Mouse (Mus musculus): Measurements from ENCODE around the gene Slc5a2. TPM values are rescaled to one million over a fixed set of nuclear protein-coding genes. Genes with fewer than 3 reads are reported as not detected.
A peak's percentile ranks its signal among the peaks of the same experiment; 100 is the strongest.

The Slc5a2 gene
- polyA plus RNA-seq (2015; fragmentation: Nextera tagmentation; extraction: Ambion mirVana), result not detected in 2 replicates

DNA sequence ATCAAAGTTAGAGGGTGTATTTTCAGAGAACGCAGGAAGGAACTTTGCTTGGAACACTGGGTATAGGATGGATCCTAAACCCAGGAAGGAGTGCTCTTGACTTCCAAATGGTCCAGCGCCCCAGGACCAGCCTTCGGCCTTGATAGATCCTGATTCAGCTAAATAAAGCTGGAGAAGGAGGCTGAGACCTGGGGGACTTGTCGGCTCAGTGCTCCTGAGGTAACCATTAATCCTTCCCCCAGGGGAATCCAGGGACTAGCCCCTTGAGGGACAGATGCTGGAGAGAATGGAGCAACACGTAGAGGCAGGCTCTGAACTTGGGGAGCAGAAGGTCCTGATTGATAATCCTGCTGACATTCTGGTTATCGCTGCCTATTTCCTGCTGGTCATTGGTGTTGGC is at the start of gene Slc5a2:
Slc5a2 (plus strand) TSS at position 247 of the 400 bp plus-strand sequence.
- 82% methylated on average over 6 of the region's 6 CpGs for WGBS
- no peak for ATAC-seq (ENCODE audit: insufficient number of reproducible peaks, low FRiP score, low TSS enrichment, low read depth)
- no peaks in the 10 kb centered on the region for H3K4me1 ChIP-seq
- H3K9ac ChIP-seq, result no peak within 1 kb of the TSS
- no peak within 1 kb of the TSS for H3K4me3 ChIP-seq
- no peaks in the 10 kb centered on the region for H3K9me3 ChIP-seq
- no peak within 1 kb of the TSS for H3K27ac ChIP-seq
- H3K27me3 ChIP-seq, result 0 out of 2 replicates have a peak, but pooled peaks cover under 1% of the 10 kb centered on the region
- H3K36me3 ChIP-seq, result 0 out of 2 replicates have a peak, but pooled peaks cover 3% of the 10 kb centered on the region
- no peak within 1 kb of the TSS for H3K4me2 ChIP-seq

- Histone ChIP-seq H3K27me3 (no peaks in the 10 kb centered on the region), H3K4me2 (no peak overlapping the region), H3K36me3 (no peaks in the 10 kb centered on the region), H3K9me3 (no peaks in the 10 kb centered on the region), H3K9ac (no peak overlapping the region), H3K27ac (no peak overlapping the region), H3K4me1 (no peaks in the 10 kb centered on the region), H3K4me3 (no peak overlapping the region)
- 79% methylated on average over 4 of the region's 4 CpGs for WGBS
- ATAC-seq (ENCODE audit: insufficient number of reproducible peaks, low FRiP score, low TSS enrichment, low read depth), result no peak
Observed at GRCm38 (mm10) chr7:128219952-128220351, 45.5 kb upstream of the Slc5a2 start.

DNA sequence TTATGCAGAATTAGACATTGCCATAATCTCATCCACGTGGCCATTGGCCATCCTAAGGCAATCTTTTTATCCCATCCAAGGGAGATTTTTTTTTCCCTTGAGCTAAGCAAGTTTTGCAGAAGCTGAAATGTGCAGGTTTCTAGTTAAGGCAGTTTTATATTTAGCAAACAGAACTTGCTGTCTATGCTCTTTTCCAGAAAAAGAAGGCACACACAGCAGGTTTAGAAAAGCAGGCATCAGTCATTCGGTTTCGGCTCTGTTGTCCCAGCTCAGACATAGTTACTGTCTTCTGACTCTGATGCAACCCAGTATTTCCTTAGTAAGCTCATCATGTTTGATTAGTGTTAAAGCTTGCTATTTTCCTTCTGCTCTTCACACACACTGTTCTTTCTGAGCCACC is 44.5 kb upstream of the Slc5a2 start:
- Histone ChIP-seq H3K9me3 (no peaks in the 10 kb centered on the region), H3K9ac (no peak overlapping the region), H3K4me3 (no peak overlapping the region), H3K4me1 (no peaks in the 10 kb centered on the region), H3K4me2 (no peak overlapping the region), H3K27me3 (no peaks in the 10 kb centered on the region), H3K36me3 (no peaks in the 10 kb centered on the region), H3K27ac (0 out of 2 replicates have a peak overlapping the region, but pooled peaks have one; percentile 17)
- ATAC-seq (ENCODE audit: insufficient number of reproducible peaks, low FRiP score, low TSS enrichment, low read depth), result no peak
- WGBS, result 82% methylated on average over 3 of the region's 3 CpGs

- 0 out of 2 replicates have a peak, but pooled peaks cover 4% of the 10 kb centered on the region for H3K36me3 ChIP-seq
- H3K4me3 ChIP-seq, result no peak overlapping the region
- no peak for ATAC-seq (ENCODE audit: insufficient number of reproducible peaks, low FRiP score, low TSS enrichment, low read depth)
- H3K4me2 ChIP-seq, result no peak overlapping the region
- no peak overlapping the region for H3K9ac ChIP-seq
- 43% methylated on average over 8 of the region's 8 CpGs for WGBS
- H3K9me3 ChIP-seq, result no peaks in the 10 kb centered on the region
- H3K27me3 ChIP-seq, result no peaks in the 10 kb centered on the region
- H3K27ac ChIP-seq, result no peak overlapping the region
- H3K4me1 ChIP-seq, result peaks cover 4% of the 10 kb centered on the region
Observed at GRCm38 (mm10) chr7:128231741-128232140, 33.7 kb upstream of the Slc5a2 start.

DNA sequence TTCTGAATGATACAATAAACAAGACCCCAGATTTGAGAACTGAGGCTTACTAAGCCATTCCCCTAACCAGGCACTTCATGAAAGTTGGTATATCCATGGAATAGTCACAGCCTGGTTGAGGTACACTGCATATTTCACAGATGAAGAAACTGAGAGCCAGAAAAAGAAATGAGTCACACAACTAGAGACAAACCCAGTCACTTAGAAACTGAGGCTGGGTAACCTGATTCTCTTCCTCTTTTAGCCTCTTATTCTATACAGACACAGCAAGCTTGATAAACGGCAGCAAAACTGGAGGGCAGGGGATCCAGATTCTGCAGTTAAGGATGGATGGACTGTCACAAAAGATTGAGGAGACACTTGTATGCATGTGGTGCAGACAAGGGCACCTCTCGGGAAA is 30.7 kb upstream of the Slc5a2 start:
- Histone ChIP-seq H3K4me1 (peaks cover 21% of the 10 kb centered on the region), H3K27ac (no peak overlapping the region), H3K4me3 (no peak overlapping the region), H3K27me3 (no peaks in the 10 kb centered on the region), H3K9ac (no peak overlapping the region), H3K36me3 (peaks cover 7% of the 10 kb centered on the region), H3K9me3 (no peaks in the 10 kb centered on the region), H3K4me2 (no peak overlapping the region)
- no peak for ATAC-seq (ENCODE audit: insufficient number of reproducible peaks, low FRiP score, low TSS enrichment, low read depth)
- WGBS, result 83% methylated on average over 2 of the region's 2 CpGs

DNA sequence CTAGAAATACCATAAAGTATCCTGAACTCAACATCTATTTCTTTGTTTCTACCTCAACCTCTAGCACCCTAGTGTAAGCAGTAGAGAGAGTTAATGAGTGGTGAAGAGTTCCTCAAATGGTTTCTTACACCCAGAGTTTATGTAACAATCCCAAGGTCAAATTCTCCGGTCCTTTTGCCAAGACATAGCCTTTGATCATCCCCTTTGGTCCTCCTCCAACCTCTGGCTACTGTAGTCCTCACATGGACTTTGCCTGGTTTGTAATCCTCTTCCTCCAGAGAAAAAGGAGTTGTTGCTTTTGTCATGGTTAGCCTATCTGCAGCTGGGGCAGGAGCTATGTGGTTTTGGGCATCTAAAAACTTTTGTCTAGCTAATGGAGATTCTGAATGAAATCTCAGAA is 30.0 kb upstream of the Slc5a2 start:
- Histone ChIP-seq H3K9ac (no peak overlapping the region), H3K27ac (no peak overlapping the region), H3K9me3 (no peaks in the 10 kb centered on the region), H3K36me3 (peaks cover 13% of the 10 kb centered on the region), H3K4me1 (peaks cover 27% of the 10 kb centered on the region), H3K4me2 (no peak overlapping the region), H3K4me3 (no peak overlapping the region), H3K27me3 (no peaks in the 10 kb centered on the region)
- 86% methylated on average over 1 of the region's 1 CpGs for WGBS
- ATAC-seq (ENCODE audit: insufficient number of reproducible peaks, low FRiP score, low TSS enrichment, low read depth), result no peak

- peak overlapping the region; percentile 99; the same call in 1 of the 2 replicates for H3K27ac ChIP-seq
- H3K4me1 ChIP-seq, result peaks cover 32% of the 10 kb centered on the region
- no peak overlapping the region for H3K9ac ChIP-seq
Observed at GRCm38 (mm10) chr7:128236426-128236825, 29.0 kb upstream of the Slc5a2 start.

GRCm38 (mm10) chr7:128236856-128237592 is 28.4 kb upstream of the Slc5a2 start, which contains the start of gene Armc5:
Gene Armc5, plus strand, starts transcription at chr7:128237342.
- peak within 1 kb of the TSS; percentile 80 for H3K9ac ChIP-seq
- H3K27me3 ChIP-seq, result no peaks in the 10 kb centered on the region
- H3K27ac ChIP-seq, result peak within 1 kb of the TSS; percentile 99
- no peaks in the 10 kb centered on the region for H3K9me3 ChIP-seq
- H3K4me3 ChIP-seq, result peak within 1 kb of the TSS; percentile 75
- peaks cover 32% of the 10 kb centered on the region for H3K4me1 ChIP-seq
- H3K4me2 ChIP-seq, result peak within 1 kb of the TSS; percentile 64
- peaks cover 29% of the 10 kb centered on the region for H3K36me3 ChIP-seq
- ATAC-seq (ENCODE audit: insufficient number of reproducible peaks, low FRiP score, low TSS enrichment, low read depth), result no peak; the same call in 1 of the 2 replicates
- WGBS, result 25% methylated on average over 37 of the region's 37 CpGs

More at GRCm38 (mm10) chr7:128236426-128236825, 29.0 kb upstream of the Slc5a2 start:
- no peak for ATAC-seq (ENCODE audit: insufficient number of reproducible peaks, low FRiP score, low TSS enrichment, low read depth)
- 0 out of 2 replicates have a peak overlapping the region, but pooled peaks have one; percentile 75 for H3K4me3 ChIP-seq
- WGBS, result 94% methylated on average over 13 of the region's 13 CpGs
- H3K36me3 ChIP-seq, result peaks cover 23% of the 10 kb centered on the region
- H3K9me3 ChIP-seq, result no peaks in the 10 kb centered on the region
- no peak overlapping the region for H3K4me2 ChIP-seq
- H3K27me3 ChIP-seq, result no peaks in the 10 kb centered on the region

DNA sequence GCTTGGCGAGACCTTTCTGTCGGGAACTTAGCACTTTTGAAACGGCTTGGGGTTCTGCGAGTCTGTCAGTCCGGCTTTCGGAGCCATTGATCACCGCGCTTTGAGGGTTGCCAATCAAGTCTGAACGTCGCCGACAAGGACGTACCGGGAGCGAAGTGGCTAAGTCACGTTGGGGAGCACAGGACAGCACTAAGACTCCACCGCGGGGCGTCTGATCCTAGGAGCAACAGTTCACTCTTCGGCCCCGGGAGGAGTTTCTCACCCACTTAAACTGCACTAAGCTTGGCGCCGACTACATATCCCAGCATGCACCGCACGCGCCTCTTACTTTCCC is 27.9 kb upstream of the Slc5a2 start:
- H3K4me1 ChIP-seq, result peaks cover 32% of the 10 kb centered on the region
- under 1% methylated on average over 25 of the region's 25 CpGs for WGBS
- H3K36me3 ChIP-seq, result peaks cover 34% of the 10 kb centered on the region
- H3K27me3 ChIP-seq, result no peaks in the 10 kb centered on the region
- H3K27ac ChIP-seq, result peak overlapping the region; percentile 99
- ATAC-seq (ENCODE audit: insufficient number of reproducible peaks, low FRiP score, low TSS enrichment, low read depth), result no peak
- H3K4me3 ChIP-seq, result peak overlapping the region; percentile 75
- H3K9ac ChIP-seq, result peak overlapping the region; percentile 80
- no peaks in the 10 kb centered on the region for H3K9me3 ChIP-seq
- H3K4me2 ChIP-seq, result peak overlapping the region; percentile 64

- peak; percentile 91 for ATAC-seq (ENCODE audit: insufficient number of reproducible peaks, low FRiP score, low TSS enrichment, low read depth)
Observed at GRCm38 (mm10) chr7:128237927-128238778, 27.3 kb upstream of the Slc5a2 start, which contains the start of gene 9130023H24Rik. Gene 9130023H24Rik, minus strand, starts transcription at chr7:128238031.

DNA sequence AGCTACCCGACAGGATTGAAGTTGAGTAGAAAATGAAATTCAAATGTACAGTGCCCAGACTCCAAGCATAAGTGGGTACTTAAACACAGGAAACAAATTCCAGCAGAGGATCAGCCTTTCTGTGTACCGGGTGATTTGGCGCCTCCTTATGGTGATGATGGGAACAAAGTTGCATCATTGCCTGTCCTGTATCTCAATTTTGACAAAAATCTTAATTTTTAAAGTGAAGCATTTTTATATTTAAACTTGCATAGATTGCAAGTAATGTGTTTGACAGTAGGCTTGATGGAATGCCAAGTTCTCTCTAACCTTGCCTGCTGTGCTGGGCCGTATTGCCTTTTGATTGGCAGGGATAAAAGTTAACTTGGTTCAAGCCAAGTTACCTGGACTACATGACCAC is 26.5 kb upstream of the Slc5a2 start:
- no peaks in the 10 kb centered on the region for H3K9me3 ChIP-seq
- H3K4me2 ChIP-seq, result peak overlapping the region; percentile 69
- H3K36me3 ChIP-seq, result peaks cover 44% of the 10 kb centered on the region
- H3K4me1 ChIP-seq, result peaks cover 32% of the 10 kb centered on the region
- peak overlapping the region; percentile 83 for H3K27ac ChIP-seq
- 0 out of 2 replicates have a peak overlapping the region, but pooled peaks have one; percentile 31 for H3K9ac ChIP-seq
- H3K4me3 ChIP-seq, result peak overlapping the region; percentile 75
- H3K27me3 ChIP-seq, result no peaks in the 10 kb centered on the region
- no peak for ATAC-seq (ENCODE audit: insufficient number of reproducible peaks, low FRiP score, low TSS enrichment, low read depth)
- 20% methylated on average over 4 of the region's 4 CpGs for WGBS

More at GRCm38 (mm10) chr7:128237927-128238778, 27.3 kb upstream of the Slc5a2 start, which contains the start of gene 9130023H24Rik:
- H3K4me2 ChIP-seq, result peak within 1 kb of the TSS; percentile 69
- peaks cover 40% of the 10 kb centered on the region for H3K36me3 ChIP-seq
- peak within 1 kb of the TSS; percentile 80 for H3K9ac ChIP-seq
- peak within 1 kb of the TSS; percentile 75 for H3K4me3 ChIP-seq
- peak within 1 kb of the TSS; percentile 99 for H3K27ac ChIP-seq
- no peaks in the 10 kb centered on the region for H3K9me3 ChIP-seq
- H3K27me3 ChIP-seq, result no peaks in the 10 kb centered on the region
- WGBS, result under 1% methylated on average over 72 of the region's 72 CpGs
- H3K4me1 ChIP-seq, result peaks cover 32% of the 10 kb centered on the region
